Mouse (Mus musculus) cerebral cortex, adult 2 months (tissue): Measurements from ENCODE around the gene Pkp4.

Experiments used
- WGBS: fragments of 180-500 bp; shearing (Covaris S2); methylation state at CpG from one replicate; pipeline ENCODE4 v1.1.7; 2018; 5-methylcytosine and 5-hydroxymethylcytosine counted together

Gene Pkp4

GRCm38 (mm10) chr2:59219997-59220789 is 59.5 kb downstream of the Pkp4 start:
- 45% methylated on average over 9 of the region's 9 CpGs for WGBS

GRCm38 (mm10) chr2:59226383-59226782 is 65.7 kb downstream of the Pkp4 start:
- 48% methylated on average over 4 of the region's 4 CpGs for WGBS

- WGBS = 75% methylated on average over 3 of the region's 3 CpGs
Observed at GRCm38 (mm10) chr2:59227011-59227410, 66.4 kb downstream of the Pkp4 start.

GRCm38 (mm10) chr2:59227508-59228263 is 67.0 kb downstream of the Pkp4 start:
- 90% methylated on average over 8 of the region's 8 CpGs for WGBS

GRCm38 (mm10) chr2:59229250-59229895 is 68.7 kb downstream of the Pkp4 start:
- WGBS = 75% methylated on average over 11 of the region's 11 CpGs

GRCm38 (mm10) chr2:59230656-59231055 is 70.0 kb downstream of the Pkp4 start:
- 75% methylated on average over 9 of the region's 9 CpGs for WGBS

- WGBS = 81% methylated on average over 5 of the region's 5 CpGs
Observed at GRCm38 (mm10) chr2:59231514-59231913, 70.9 kb downstream of the Pkp4 start.

GRCm38 (mm10) chr2:59233294-59233923 is 72.8 kb downstream of the Pkp4 start:
- WGBS = 63% methylated on average over 13 of the region's 13 CpGs

GRCm38 (mm10) chr2:59233936-59234335 is 73.3 kb downstream of the Pkp4 start:
- 88% methylated on average over 5 of the region's 5 CpGs for WGBS

GRCm38 (mm10) chr2:59234537-59234936 is 73.9 kb downstream of the Pkp4 start:
- 91% methylated on average over 5 of the region's 5 CpGs for WGBS

- WGBS = 84% methylated on average over 10 of the region's 10 CpGs
Observed at GRCm38 (mm10) chr2:59239841-59240395, 79.3 kb downstream of the Pkp4 start.

GRCm38 (mm10) chr2:59242117-59242516 is 81.5 kb downstream of the Pkp4 start:
- 90% methylated on average over 10 of the region's 10 CpGs for WGBS

- WGBS = 93% methylated on average over 12 of the region's 12 CpGs
Observed at GRCm38 (mm10) chr2:59244273-59245097, 83.8 kb downstream of the Pkp4 start.

- WGBS = 70% methylated on average over 3 of the region's 3 CpGs
Observed at GRCm38 (mm10) chr2:59245098-59245388, 84.4 kb downstream of the Pkp4 start.

- WGBS = 76% methylated on average over 3 of the region's 3 CpGs
Observed at GRCm38 (mm10) chr2:59248806-59249205, 88.2 kb downstream of the Pkp4 start.

- WGBS = 61% methylated on average over 3 of the region's 3 CpGs
Observed at GRCm38 (mm10) chr2:59253435-59253834, 92.8 kb downstream of the Pkp4 start.

GRCm38 (mm10) chr2:59258821-59259231 is 98.2 kb downstream of the Pkp4 start:
- whole genome bisulfite sequencing = 41% methylated on average over 6 of the region's 6 CpGs

- 45% methylated on average over 6 of the region's 6 CpGs for WGBS
Observed at GRCm38 (mm10) chr2:59259346-59259745, 98.7 kb downstream of the Pkp4 start.

- 90% methylated on average over 2 of the region's 2 CpGs for WGBS
Observed at GRCm38 (mm10) chr2:59261203-59261602, 100.6 kb downstream of the Pkp4 start.

- WGBS = 90% methylated on average over 14 of the region's 14 CpGs
Observed at GRCm38 (mm10) chr2:59266428-59266827, 105.8 kb downstream of the Pkp4 start.

GRCm38 (mm10) chr2:59271835-59272234 is 111.2 kb downstream of the Pkp4 start:
- WGBS = 62% methylated on average over 8 of the region's 8 CpGs
